Mouse (Mus musculus): ENCODE measurements at regions not wholly inside any gene's neighbourhood (a gene's known extent, or its start where the extent isn't known, plus 50 kb on each side); places are given as distances from the start of the nearest gene placed in this dataset.

DNA sequence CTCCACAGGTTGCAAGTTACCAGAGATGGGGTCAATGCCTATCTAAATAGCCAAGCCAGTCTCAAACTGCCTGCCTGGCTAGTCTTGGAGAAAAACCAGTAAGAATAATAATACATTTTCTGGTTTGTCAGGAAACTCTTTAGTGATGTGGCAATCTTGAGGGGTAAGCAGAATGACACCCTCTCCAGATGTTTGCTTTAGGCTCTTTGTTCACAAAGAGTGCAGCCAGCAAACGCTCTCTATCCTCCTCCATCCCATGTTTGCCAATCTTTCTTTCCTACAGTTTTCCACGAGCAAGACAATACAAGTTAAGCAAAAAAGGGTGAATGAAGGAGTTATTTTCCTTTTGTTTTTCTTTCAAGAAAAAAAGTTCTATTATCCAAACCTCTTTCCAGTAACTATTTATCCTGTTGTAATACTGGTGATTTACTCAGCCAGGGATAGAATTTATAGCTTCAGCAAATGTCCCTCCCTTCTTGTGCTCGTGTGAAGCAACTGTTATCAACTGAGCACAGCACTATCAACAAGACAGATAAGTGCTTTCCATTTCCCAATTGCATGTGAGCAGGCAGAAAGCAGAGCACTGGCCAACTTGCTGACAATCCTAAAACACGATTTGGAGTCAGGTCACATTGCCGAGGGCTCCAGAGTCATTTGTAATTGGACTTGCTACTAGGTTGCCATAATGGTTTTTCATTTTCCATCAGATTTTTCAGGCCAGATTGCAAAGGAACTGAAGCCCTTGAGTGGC is 873.5 kb downstream of the Rapgef2 start:
- no peak for DNase-seq

DNA sequence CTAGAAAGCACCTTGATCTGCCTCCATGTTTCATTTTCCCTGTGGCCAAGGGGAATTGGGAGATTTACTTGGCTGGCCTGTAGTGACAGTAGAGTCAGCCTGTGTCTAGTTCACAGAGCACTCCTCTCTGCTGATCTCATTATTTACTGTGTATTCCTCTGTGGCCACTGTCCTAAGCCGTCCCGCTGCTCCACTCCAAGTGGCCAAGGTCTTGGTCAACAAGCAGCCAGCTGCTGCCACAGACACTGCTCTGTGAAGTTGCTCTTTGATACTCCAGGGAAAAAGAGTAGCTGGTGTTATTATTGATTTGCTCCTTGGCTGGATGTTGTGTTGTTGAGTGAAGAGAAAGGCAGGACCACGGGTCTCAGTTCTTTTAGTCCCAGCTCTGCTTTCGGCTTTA is 874.9 kb downstream of the Rapgef2 start:
- no peak for DNase-seq

- DNase-seq = no peak
Observed at GRCm38 (mm10) chr3:78409237-78409636, 877.1 kb downstream of the Rapgef2 start.

DNA sequence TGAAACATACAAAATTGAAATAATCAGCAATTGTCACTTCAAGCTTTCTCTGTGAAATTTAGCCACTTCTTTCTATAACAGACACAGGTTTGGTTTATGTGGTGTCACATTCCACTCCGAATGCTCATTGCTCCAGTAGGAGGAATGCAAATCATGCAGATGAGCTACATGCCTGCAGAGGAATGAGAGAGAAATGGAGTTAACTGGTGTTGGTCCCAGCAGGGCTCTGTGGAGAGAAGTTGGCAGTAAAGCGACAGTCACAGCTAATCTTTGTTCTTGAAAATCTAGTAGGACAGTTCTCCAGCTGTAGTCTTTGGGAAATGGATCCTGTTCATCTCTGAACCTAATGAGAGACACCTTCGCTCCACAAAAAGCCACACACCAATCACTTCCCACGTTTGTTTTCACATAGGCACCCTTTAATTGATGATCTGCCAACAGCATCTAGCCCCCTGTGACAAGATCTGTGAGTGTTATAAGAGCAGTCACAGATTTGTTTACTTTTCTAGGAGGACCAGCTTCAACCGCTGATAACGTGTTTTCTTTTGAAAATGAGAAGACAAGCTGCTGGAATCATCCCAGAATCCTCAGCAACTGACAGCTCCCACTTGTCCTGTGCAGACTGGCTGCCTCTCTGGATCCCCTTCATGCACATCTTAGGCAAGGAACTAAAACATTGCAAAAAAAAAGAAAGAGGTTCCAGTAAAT is 880.4 kb downstream of the Rapgef2 start:
- no peak for DNase-seq

GRCm38 (mm10) chr3:78358377-78358776 is 927.9 kb downstream of the Rapgef2 start:
- peak in 1 of 2 experiments; percentile 26 for DNase-seq

- DNase-seq = no peak
Observed at GRCm38 (mm10) chr3:78339891-78340290, 946.4 kb downstream of the Rapgef2 start.

DNA sequence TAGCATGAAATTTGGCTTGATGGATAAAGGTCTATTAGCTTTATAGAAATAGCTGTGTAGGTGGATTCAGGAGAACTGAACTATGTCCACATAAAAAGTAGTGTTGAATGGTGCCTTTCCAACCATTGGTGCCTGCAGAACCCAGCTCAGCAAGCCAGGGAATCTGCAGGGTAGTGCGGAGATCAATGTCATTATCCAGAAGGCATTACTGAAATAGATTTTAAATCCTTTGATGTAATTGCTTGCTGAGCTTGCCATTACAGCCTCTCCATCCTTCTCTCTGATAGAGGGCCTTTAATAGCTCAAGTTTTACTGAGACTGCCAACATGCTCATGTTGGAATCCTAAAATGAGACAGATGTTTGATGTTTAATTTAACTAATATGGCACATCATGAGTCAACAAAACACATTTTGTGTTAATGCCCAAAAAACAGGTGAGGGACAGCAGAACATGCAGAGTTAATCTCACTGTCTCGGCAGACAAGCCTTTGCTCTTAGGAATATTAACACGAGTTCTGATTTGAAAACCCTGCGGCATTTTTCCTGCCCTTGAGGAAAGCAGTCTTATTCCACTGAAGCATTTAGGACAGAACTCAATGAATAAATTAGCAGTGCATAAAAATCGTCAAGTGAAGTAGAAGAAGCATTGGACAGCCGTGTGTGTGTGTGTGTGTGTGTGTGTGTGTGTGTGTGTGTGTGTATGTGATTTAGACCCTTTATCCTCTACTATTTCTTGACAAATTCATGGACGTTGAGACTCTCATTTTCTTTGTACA is 974.5 kb downstream of the Rapgef2 start:
- no peak for DNase-seq

GRCm38 (mm10) chr3:78300506-78300905 is 985.8 kb downstream of the Rapgef2 start:
- no peak for DNase-seq

- DNase-seq = no peak
Observed at GRCm38 (mm10) chr3:78291894-78292293, 994.4 kb downstream of the Rapgef2 start.

- DNase-seq = no peak
Observed at GRCm38 (mm10) chr3:78284071-78284470, 1002.2 kb downstream of the Rapgef2 start.

DNA sequence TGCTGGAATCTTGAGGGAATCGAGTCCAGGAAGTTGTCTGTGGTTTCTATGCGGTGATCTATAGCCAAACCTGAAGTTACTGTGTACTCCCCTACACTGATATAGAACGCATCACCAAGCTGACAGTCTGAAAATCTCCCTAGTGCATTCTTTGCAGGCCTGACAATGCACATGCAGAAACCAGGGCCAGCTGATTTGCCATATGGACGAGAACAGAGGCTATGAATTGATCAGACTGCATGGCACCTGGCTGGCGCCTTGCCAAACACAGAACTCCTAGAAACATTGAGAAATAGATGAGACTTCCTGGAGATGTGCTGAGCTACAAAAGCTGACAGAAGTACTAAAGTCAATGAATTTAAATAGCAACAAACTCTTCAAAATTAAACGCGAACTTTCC is 1049.4 kb downstream of the Rapgef2 start:
- no peak for DNase-seq

DNA sequence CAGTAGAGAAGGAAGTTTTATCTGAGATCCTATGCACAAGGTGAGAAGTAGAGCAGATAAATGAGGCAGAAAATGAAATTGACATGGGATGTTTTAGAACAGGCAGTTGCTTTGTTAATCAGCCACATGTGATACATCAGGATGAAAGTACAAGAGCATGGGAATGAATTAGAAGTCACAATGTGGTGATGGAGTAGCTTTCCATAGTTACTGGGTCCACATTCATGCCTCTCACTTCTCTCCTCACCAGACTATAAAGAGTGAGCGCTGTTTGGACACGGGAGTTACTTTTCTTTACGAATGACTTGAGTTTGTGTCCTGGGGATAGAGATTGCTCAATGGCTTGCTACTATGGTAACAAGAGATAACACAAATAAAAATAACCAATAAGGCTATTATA is 1076.6 kb downstream of the Rapgef2 start:
- no peak for DNase-seq

GRCm38 (mm10) chr3:78162601-78163000 is 1123.7 kb downstream of the Rapgef2 start:
- no peak for DNase-seq

DNA sequence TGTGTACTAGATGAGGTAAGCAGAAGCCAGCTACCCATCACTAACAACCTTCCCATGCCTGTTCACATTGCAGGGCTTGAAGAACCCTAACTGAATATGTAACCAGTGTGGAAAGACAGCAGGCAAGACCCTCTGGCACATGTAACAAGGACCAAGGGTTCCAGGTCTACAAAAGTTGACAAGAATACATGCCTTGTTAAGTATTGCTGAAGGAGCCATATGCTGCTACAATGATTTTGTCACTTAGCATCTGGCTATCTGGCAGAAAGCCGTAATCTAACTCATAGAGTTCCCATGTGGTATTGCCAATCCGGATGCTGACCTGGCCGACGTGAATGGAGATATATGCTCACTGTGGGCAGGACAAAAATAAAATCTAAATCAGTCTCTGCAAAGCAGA is 1127.9 kb downstream of the Rapgef2 start:
- DNase-seq = peak; percentile 2 to 8
